Mouse (Mus musculus) limb, embryonic 14.5 days (tissue): ENCODE data around the gene Gab2. TPM values are rescaled to one million over a fixed set of nuclear protein-coding genes. Genes with fewer than 3 reads are reported as not detected.

Source experiments
- ATAC-seq: fragments of 200-750 bp; cut with Nextera tagmentation; 2 replicates; pipeline ENCODE4 v1.8.0; 2017; ENCODE audit warnings: low read depth, moderate number of reproducible peaks, moderate TSS enrichment; ENCODE audit not compliant: low FRiP score
- DNase-seq: peaks from one replicate; pipeline ENCODE4 v3.0.0-alpha.2; 2015; ENCODE audit warnings: low spot score
- H3K27ac ChIP-seq: fragments of 300-500 bp; sonication (generic); replicated peaks from 2 replicates; pipeline ENCODE4 v1.5.1; 2014; ENCODE audit warnings: low read depth, mild to moderate bottlenecking, low read length, moderate library complexity, mixed read lengths
- H3K27me3 ChIP-seq: fragments of 300-500 bp; sonication (generic); 2 replicates; pipeline ENCODE4 v1.6.1; 2014; ENCODE audit warnings: low read length, mixed read lengths; ENCODE audit not compliant: control insufficient read depth, insufficient read depth
- H3K36me3 ChIP-seq: fragments of 300-500 bp; sonication (generic); 2 replicates; pipeline ENCODE4 v1.6.1; 2014; ENCODE audit warnings: mild to moderate bottlenecking, low read length, moderate library complexity, mixed read lengths; ENCODE audit not compliant: control insufficient read depth, insufficient read depth
- H3K4me1 ChIP-seq: fragments of 300-500 bp; sonication (generic); 2 replicates; pipeline ENCODE4 v1.6.1; 2014; ENCODE audit warnings: antibody characterized with exemption, low read length, mixed read lengths; ENCODE audit not compliant: control insufficient read depth, insufficient read depth
- H3K4me2 ChIP-seq: fragments of 300-500 bp; sonication (generic); replicated peaks from 2 replicates; pipeline ENCODE4 v1.6.1; 2014; ENCODE audit warnings: low read depth, mild to moderate bottlenecking, low read length, moderate library complexity; ENCODE audit not compliant: severe bottlenecking
- H3K4me3 ChIP-seq: fragments of 300-500 bp; sonication (generic); replicated peaks from 2 replicates; pipeline ENCODE4 v1.5.1; 2014; ENCODE audit warnings: low read length
- H3K9ac ChIP-seq: fragments of 300-500 bp; sonication (generic); 2 replicates; pipeline ENCODE4 v1.6.1; 2014; ENCODE audit warnings: mild to moderate bottlenecking, low read depth, low read length, moderate library complexity; ENCODE audit not compliant: severe bottlenecking
- H3K9me3 ChIP-seq: fragments of 300-500 bp; sonication (generic); 2 replicates; pipeline ENCODE4 v1.6.1; 2016; ENCODE audit warnings: low read length; ENCODE audit not compliant: control insufficient read depth
- POLR2A ChIP-seq: fragments of 200-500 bp; IDR thresholded peaks from 2 replicates; pipeline ENCODE4 v1.8.0; 2012; ENCODE audit warnings: inconsistent platforms, mild to moderate bottlenecking, moderate library complexity, borderline replicate concordance; ENCODE audit not compliant: insufficient read depth, insufficient read length; ENCODE audit errors: extremely low read depth
- WGBS: fragments of 180-500 bp; shearing (Covaris S2); extraction: QIAGEN DNeasy Blood & Tissue Kit; methylation state at CpG from one replicate; pipeline ENCODE4 v1.1.7; 2014; 5-methylcytosine and 5-hydroxymethylcytosine counted together
- polyA plus RNA-seq, 2 experiments: library from polyadenylated mRNA; depleted of rRNA in 1 of 2; stranded (reverse) in 1 of 2; unstranded in 1 of 2; fragments of >200 nt; fragmentation: Nextera tagmentation in 1 of 2; extraction: Ambion mirVana in 1 of 2; gene quantifications; 2 replicates each; pipeline versions ENCODE4 v1.2.1 to v1.2.3; 2012 to 2014

The Gab2 gene
- polyA plus RNA-seq, 2 experiments, result 5.1 to 7.7 TPM

- Histone ChIP-seq H3K27ac (no peak overlapping the region), H3K27me3 (no peaks in the 10 kb centered on the region), H3K4me1 (no peaks in the 10 kb centered on the region), H3K9me3 (no peaks in the 10 kb centered on the region), H3K4me3 (no peak overlapping the region), H3K36me3 (peaks cover 6% of the 10 kb centered on the region; the same call in 1 of the 2 replicates), H3K9ac (no peak overlapping the region), H3K4me2 (no peak overlapping the region)
- WGBS, result 70% methylated on average over 5 of the region's 5 CpGs
- TF ChIP-seq POLR2A, result no peak
- no peak for ATAC-seq
- no peak for DNase-seq
These were observed 269.5 kb downstream of the Gab2 start for GRCm38 (mm10) chr7:97350891-97351290.

- Histone ChIP-seq H3K36me3 (peaks cover 6% of the 10 kb centered on the region; the same call in 1 of the 2 replicates), H3K27me3 (no peaks in the 10 kb centered on the region), H3K4me3 (no peak overlapping the region), H3K9me3 (no peaks in the 10 kb centered on the region), H3K27ac (no peak overlapping the region), H3K9ac (no peak overlapping the region), H3K4me1 (no peaks in the 10 kb centered on the region), H3K4me2 (no peak overlapping the region)
- DNase-seq, result no peak
- no peak for TF ChIP-seq POLR2A
- 81% methylated on average over 11 of the region's 11 CpGs for WGBS
- ATAC-seq, result no peak
These were observed 270.6 kb downstream of the Gab2 start for GRCm38 (mm10) chr7:97351792-97352513.

- 86% methylated on average over 6 of the region's 6 CpGs for WGBS
These were observed 272.0 kb downstream of the Gab2 start for GRCm38 (mm10) chr7:97353356-97353755.

GRCm38 (mm10) chr7:97355068-97355841 lies 273.9 kb downstream of the Gab2 start:
- TF ChIP-seq POLR2A, result no peak
- H3K4me3 ChIP-seq, result no peak overlapping the region
- H3K27ac ChIP-seq, result no peak overlapping the region
- H3K4me1 ChIP-seq, result no peaks in the 10 kb centered on the region
- DNase-seq (no peak), ATAC-seq (no peak)
- no peaks in the 10 kb centered on the region for H3K36me3 ChIP-seq
- no peaks in the 10 kb centered on the region for H3K9me3 ChIP-seq
- H3K4me2 ChIP-seq, result no peak overlapping the region
- H3K27me3 ChIP-seq, result no peaks in the 10 kb centered on the region
- H3K9ac ChIP-seq, result no peak overlapping the region
- 47% methylated on average over 13 of the region's 13 CpGs for WGBS

More at GRCm38 (mm10) chr7:97353356-97353755, 272.0 kb downstream of the Gab2 start:
- Histone ChIP-seq H3K9me3 (no peaks in the 10 kb centered on the region), H3K4me2 (no peak overlapping the region), H3K36me3 (0 out of 2 replicates have a peak, but pooled peaks cover under 1% of the 10 kb centered on the region), H3K27ac (no peak overlapping the region), H3K9ac (no peak overlapping the region), H3K4me3 (no peak overlapping the region), H3K4me1 (no peaks in the 10 kb centered on the region), H3K27me3 (no peaks in the 10 kb centered on the region)
- DNase-seq (no peak), ATAC-seq (no peak)
- TF ChIP-seq POLR2A, result no peak

- no peak overlapping the region for H3K27ac ChIP-seq
- no peak overlapping the region for H3K4me3 ChIP-seq
- H3K9ac ChIP-seq, result no peak overlapping the region
- 73% methylated on average over 5 of the region's 5 CpGs for WGBS
- ATAC-seq (no peak), DNase-seq (no peak)
- no peaks in the 10 kb centered on the region for H3K27me3 ChIP-seq
- H3K9me3 ChIP-seq, result no peaks in the 10 kb centered on the region
- no peaks in the 10 kb centered on the region for H3K36me3 ChIP-seq
- H3K4me1 ChIP-seq, result no peaks in the 10 kb centered on the region
- no peak for TF ChIP-seq POLR2A
- H3K4me2 ChIP-seq, result no peak overlapping the region
These were observed 274.9 kb downstream of the Gab2 start for GRCm38 (mm10) chr7:97356253-97356652.
